Mouse (Mus musculus) lung, adult 18-20 months (tissue): ENCODE measurements around the gene Ncoa5.

Experiments used
- DNase-seq, 2 experiments: peaks; one replicate each; pipeline ENCODE4 v3.0.0; 2022; ENCODE audit warnings: mixed read lengths in 2 of 2

Gene Ncoa5

GRCm38 (mm10) chr2:165049044-165049443 is 14.4 kb upstream of the Ncoa5 start:
- no peak for DNase-seq

GRCm38 (mm10) chr2:165043729-165044128 is 9.1 kb upstream of the Ncoa5 start:
- no peak for DNase-seq

- no peak for DNase-seq
Observed at GRCm38 (mm10) chr2:165043090-165043636, 8.5 kb upstream of the Ncoa5 start.

GRCm38 (mm10) chr2:165042126-165042525 is 7.5 kb upstream of the Ncoa5 start:
- no peak for DNase-seq

GRCm38 (mm10) chr2:165037415-165037814 is 2.7 kb upstream of the Ncoa5 start:
- no peak for DNase-seq

- no peak for DNase-seq
Observed at GRCm38 (mm10) chr2:165035058-165035431, 378 bp upstream of the Ncoa5 start.

GRCm38 (mm10) chr2:165033306-165033705 is 1.4 kb downstream of the Ncoa5 start:
- no peak for DNase-seq

GRCm38 (mm10) chr2:165032533-165032932 is 2.1 kb downstream of the Ncoa5 start:
- peak in 1 of 2 experiments; percentile 23 for DNase-seq

GRCm38 (mm10) chr2:165027163-165027562 is 7.5 kb downstream of the Ncoa5 start:
- no peak for DNase-seq

- DNase-seq = no peak
Observed at GRCm38 (mm10) chr2:165020490-165020889, 14.2 kb downstream of the Ncoa5 start.

- no peak for DNase-seq
Observed at GRCm38 (mm10) chr2:165014935-165015334, 19.7 kb downstream of the Ncoa5 start.

GRCm38 (mm10) chr2:165010351-165010750 is 24.3 kb downstream of the Ncoa5 start:
- no peak for DNase-seq

GRCm38 (mm10) chr2:165009581-165009980 is 25.1 kb downstream of the Ncoa5 start:
- no peak for DNase-seq

- no peak for DNase-seq
Observed at GRCm38 (mm10) chr2:165009161-165009560, 25.5 kb downstream of the Ncoa5 start.

GRCm38 (mm10) chr2:165007986-165008385 is 26.7 kb downstream of the Ncoa5 start:
- no peak for DNase-seq

GRCm38 (mm10) chr2:165006813-165007212 is 27.9 kb downstream of the Ncoa5 start:
- DNase-seq = no peak

- no peak for DNase-seq
Observed at GRCm38 (mm10) chr2:165004237-165004636, 30.4 kb downstream of the Ncoa5 start.

GRCm38 (mm10) chr2:165003108-165003507 is 31.6 kb downstream of the Ncoa5 start:
- DNase-seq = no peak

GRCm38 (mm10) chr2:165001958-165002357 is 32.7 kb downstream of the Ncoa5 start:
- no peak for DNase-seq

GRCm38 (mm10) chr2:164997721-164998428 is 36.8 kb downstream of the Ncoa5 start:
- DNase-seq = peak; percentile 49 to 67

GRCm38 (mm10) chr2:164996848-164997720 is 37.6 kb downstream of the Ncoa5 start:
- no peak for DNase-seq

GRCm38 (mm10) chr2:164995976-164996375 is 38.7 kb downstream of the Ncoa5 start:
- DNase-seq = no peak

- DNase-seq = no peak
Observed at GRCm38 (mm10) chr2:164994659-164995428, 39.8 kb downstream of the Ncoa5 start.
